Mouse (Mus musculus): ENCODE data around the gene Smok2a.
"Not testable (repeated sequence)": the region's sequence is repeated elsewhere in the genome, so short reads cannot be mapped to it uniquely, and the experiment has no call there.

Smok2a gene

GRCm38 (mm10) chr17:13220888-13221287, at the start of gene Smok2a:
Smok2a (plus strand) TSS chr17:13221188.
- DNase-seq (ENCODE audit: low spot score) = no peak

GRCm38 (mm10) chr17:13173578-13173977, 47.4 kb upstream of the Smok2a start:
- DNase-seq (ENCODE audit: low spot score) = not testable (repeated sequence)

GRCm38 (mm10) chr17:13174029-13174428, 47.0 kb upstream of the Smok2a start:
- not testable (repeated sequence) for DNase-seq (ENCODE audit: low spot score)

- DNase-seq (ENCODE audit: low spot score) = not testable (repeated sequence)
These were observed 45.4 kb upstream of the Smok2a start for GRCm38 (mm10) chr17:13175609-13176008.

GRCm38 (mm10) chr17:13177796-13178195, 43.2 kb upstream of the Smok2a start:
- DNase-seq (ENCODE audit: low spot score) = not testable (repeated sequence)

GRCm38 (mm10) chr17:13179021-13179420, 42.0 kb upstream of the Smok2a start:
- not testable (repeated sequence) for DNase-seq (ENCODE audit: low spot score)

GRCm38 (mm10) chr17:13180491-13180890, 40.5 kb upstream of the Smok2a start:
- DNase-seq (ENCODE audit: low spot score) = not testable (repeated sequence)

- not testable (repeated sequence) for DNase-seq (ENCODE audit: low spot score)
These were observed 38.3 kb upstream of the Smok2a start for GRCm38 (mm10) chr17:13182712-13183111.

- not testable (repeated sequence) for DNase-seq (ENCODE audit: low spot score)
These were observed 36.5 kb upstream of the Smok2a start for GRCm38 (mm10) chr17:13184514-13184913.

- DNase-seq (ENCODE audit: low spot score) = not testable (repeated sequence)
These were observed 34.4 kb upstream of the Smok2a start for GRCm38 (mm10) chr17:13186541-13186940.

GRCm38 (mm10) chr17:13187621-13188020, 33.4 kb upstream of the Smok2a start:
- DNase-seq (ENCODE audit: low spot score) = not testable (repeated sequence)

- DNase-seq (ENCODE audit: low spot score) = not testable (repeated sequence)
These were observed 32.1 kb upstream of the Smok2a start for GRCm38 (mm10) chr17:13188846-13189245.

- not testable (repeated sequence) for DNase-seq (ENCODE audit: low spot score)
These were observed 30.0 kb upstream of the Smok2a start for GRCm38 (mm10) chr17:13190836-13191583.

GRCm38 (mm10) chr17:13196486-13196885, 24.5 kb upstream of the Smok2a start:
- not testable (repeated sequence) for DNase-seq (ENCODE audit: low spot score)

GRCm38 (mm10) chr17:13198812-13199211, 22.2 kb upstream of the Smok2a start:
- not testable (repeated sequence) for DNase-seq (ENCODE audit: low spot score)

- not testable (repeated sequence) for DNase-seq (ENCODE audit: low spot score)
These were observed 21.0 kb upstream of the Smok2a start for GRCm38 (mm10) chr17:13199880-13200409.

GRCm38 (mm10) chr17:13201551-13201950, 19.4 kb upstream of the Smok2a start:
- not testable (repeated sequence) for DNase-seq (ENCODE audit: low spot score)

- DNase-seq (ENCODE audit: low spot score) = not testable (repeated sequence)
These were observed 18.4 kb upstream of the Smok2a start for GRCm38 (mm10) chr17:13202453-13203107.

GRCm38 (mm10) chr17:13205247-13205646, 15.7 kb upstream of the Smok2a start:
- DNase-seq (ENCODE audit: low spot score) = not testable (repeated sequence)

GRCm38 (mm10) chr17:13206491-13206890, 14.5 kb upstream of the Smok2a start:
- DNase-seq (ENCODE audit: low spot score) = no peak

GRCm38 (mm10) chr17:13208460-13208859, 12.5 kb upstream of the Smok2a start:
- not testable (repeated sequence) for DNase-seq (ENCODE audit: low spot score)

- DNase-seq (ENCODE audit: low spot score) = peak; percentile 21
These were observed 8.7 kb upstream of the Smok2a start for GRCm38 (mm10) chr17:13212136-13212850.
